Mouse (Mus musculus): Measurements from ENCODE around the gene Trp53bp1. TPM values are rescaled to one million over a fixed set of nuclear protein-coding genes. Genes with fewer than 3 reads are reported as not detected.
A peak's percentile ranks its signal among the peaks of the same experiment; 100 is the strongest.

Gene Trp53bp1
- polyA plus RNA-seq, 1 experiment, result 13.3 TPM

GRCm38 (mm10) chr2:121169902-121170301 lies 101.3 kb downstream of the Trp53bp1 start:
- peak overlapping the region; percentile 95 for H3K4me3 ChIP-seq (ENCODE audit: insufficient read depth, poor library complexity, severe bottlenecking)
- TF ChIP-seq CTCF (IDR thresholded peaks at IDR 0.05; ENCODE audit: control insufficient read depth, insufficient read depth, insufficient read length), result no peak
- peaks cover 33% of the 10 kb centered on the region for H3K36me3 ChIP-seq (ENCODE audit: control insufficient read depth, insufficient read depth)
- H3K79me2 ChIP-seq (ENCODE audit: control insufficient read depth, insufficient read depth), result peaks cover 46% of the 10 kb centered on the region
- H3ac ChIP-seq (ENCODE audit: control insufficient read depth, insufficient read length, low read depth), result peak overlapping the region; percentile 3
- no peaks in the 10 kb centered on the region for H3K27me3 ChIP-seq (ENCODE audit: control insufficient read depth, insufficient read depth, insufficient read length)
- H3K79me3 ChIP-seq (ENCODE audit: low read depth), result peaks cover 27% of the 10 kb centered on the region

- Histone ChIP-seq H3K27me3 (ENCODE audit: control insufficient read depth, insufficient read depth, insufficient read length) (no peaks in the 10 kb centered on the region), H3K36me3 (ENCODE audit: control insufficient read depth, insufficient read depth) (peaks cover 26% of the 10 kb centered on the region), H3K79me3 (ENCODE audit: low read depth) (peaks cover 25% of the 10 kb centered on the region), H3ac (ENCODE audit: control insufficient read depth, insufficient read length, low read depth) (no peak overlapping the region), H3K4me3 (ENCODE audit: insufficient read depth, poor library complexity, severe bottlenecking) (peak overlapping the region; percentile 95), H3K79me2 (ENCODE audit: control insufficient read depth, insufficient read depth) (peaks cover 46% of the 10 kb centered on the region)
- TF ChIP-seq MYOG (IDR thresholded peaks at IDR 0.05; ENCODE audit: control insufficient read depth, extremely low read depth, insufficient read length) (no peak), MAX (IDR thresholded peaks at IDR 0.05) (no peak), CTCF (IDR thresholded peaks at IDR 0.05; ENCODE audit: control insufficient read depth, insufficient read depth, insufficient read length) (no peak), FOSL1 (IDR thresholded peaks at IDR 0.05; ENCODE audit: insufficient read depth, low read length, poor library complexity, severe bottlenecking) (no peak), MYOD1 (IDR thresholded peaks at IDR 0.05; ENCODE audit: control insufficient read depth, insufficient read length, low read depth) (no peak), CEBPB (IDR thresholded peaks at IDR 0.05; ENCODE audit: low read depth) (no peak), USF1 (IDR thresholded peaks at IDR 0.05; ENCODE audit: low read depth) (no peak)
Observed at GRCm38 (mm10) chr2:121169173-121169572, 102.0 kb downstream of the Trp53bp1 start.

GRCm38 (mm10) chr2:121153100-121153499 lies 118.1 kb downstream of the Trp53bp1 start:
- Histone ChIP-seq H3K36me3 (ENCODE audit: control insufficient read depth, insufficient read depth) (no peaks in the 10 kb centered on the region), H3K4me3 (ENCODE audit: insufficient read depth, poor library complexity, severe bottlenecking) (no peak overlapping the region), H3ac (ENCODE audit: control insufficient read depth, insufficient read length, low read depth) (no peak overlapping the region), H3K79me2 (ENCODE audit: control insufficient read depth, insufficient read depth) (no peaks in the 10 kb centered on the region), H3K79me3 (ENCODE audit: low read depth) (no peaks in the 10 kb centered on the region), H3K27me3 (ENCODE audit: control insufficient read depth, insufficient read depth, insufficient read length) (no peaks in the 10 kb centered on the region)
- TF ChIP-seq CTCF (IDR thresholded peaks at IDR 0.05; ENCODE audit: control insufficient read depth, insufficient read depth, insufficient read length) (no peak), MYOD1 (IDR thresholded peaks at IDR 0.05; ENCODE audit: control insufficient read depth, insufficient read length, low read depth) (no peak), MYOG (IDR thresholded peaks at IDR 0.05; ENCODE audit: control insufficient read depth, extremely low read depth, insufficient read length) (no peak), USF1 (IDR thresholded peaks at IDR 0.05; ENCODE audit: low read depth) (no peak), MAX (IDR thresholded peaks at IDR 0.05) (no peak), FOSL1 (IDR thresholded peaks at IDR 0.05; ENCODE audit: insufficient read depth, low read length, poor library complexity, severe bottlenecking) (no peak), CEBPB (IDR thresholded peaks at IDR 0.05; ENCODE audit: low read depth) (no peak)

- Histone ChIP-seq H3K79me2 (ENCODE audit: control insufficient read depth, insufficient read depth) (no peaks in the 10 kb centered on the region), H3K27me3 (ENCODE audit: control insufficient read depth, insufficient read depth, insufficient read length) (no peaks in the 10 kb centered on the region), H3K4me3 (ENCODE audit: insufficient read depth, poor library complexity, severe bottlenecking) (no peak overlapping the region), H3K36me3 (ENCODE audit: control insufficient read depth, insufficient read depth) (no peaks in the 10 kb centered on the region), H3K79me3 (ENCODE audit: low read depth) (no peaks in the 10 kb centered on the region), H3ac (ENCODE audit: control insufficient read depth, insufficient read length, low read depth) (no peak overlapping the region)
- TF ChIP-seq MAX (IDR thresholded peaks at IDR 0.05) (no peak), CEBPB (IDR thresholded peaks at IDR 0.05; ENCODE audit: low read depth) (no peak), MYOD1 (IDR thresholded peaks at IDR 0.05; ENCODE audit: control insufficient read depth, insufficient read length, low read depth) (no peak), CTCF (IDR thresholded peaks at IDR 0.05; ENCODE audit: control insufficient read depth, insufficient read depth, insufficient read length) (no peak), FOSL1 (IDR thresholded peaks at IDR 0.05; ENCODE audit: insufficient read depth, low read length, poor library complexity, severe bottlenecking) (no peak), USF1 (IDR thresholded peaks at IDR 0.05; ENCODE audit: low read depth) (no peak), MYOG (IDR thresholded peaks at IDR 0.05; ENCODE audit: control insufficient read depth, extremely low read depth, insufficient read length) (no peak)
Observed at GRCm38 (mm10) chr2:121149679-121150078, 121.5 kb downstream of the Trp53bp1 start.

Other genes with a start within 250 kb of the Trp53bp1 start
- not detected for gene Epb42, start 234.3 kb downstream of the Trp53bp1 start, polyA plus RNA-seq (2012; fragmentation: generic; extraction: Trizol)
- gene Tgm5, start 185.6 kb downstream of the Trp53bp1 start, polyA plus RNA-seq (2012; fragmentation: generic; extraction: Trizol), result 0.13 TPM
- gene Tgm7, start 161.6 kb downstream of the Trp53bp1 start, polyA plus RNA-seq (2012; fragmentation: generic; extraction: Trizol), result not detected
- 1.6 TPM for gene Adal, start 131.0 kb downstream of the Trp53bp1 start, polyA plus RNA-seq (2012; fragmentation: generic; extraction: Trizol)
- 3.6 TPM for gene Lcmt2, start 130.8 kb downstream of the Trp53bp1 start, polyA plus RNA-seq (2012; fragmentation: generic; extraction: Trizol)
- 16.7 TPM for gene Tubgcp4, start 100.8 kb downstream of the Trp53bp1 start, polyA plus RNA-seq (2012; fragmentation: generic; extraction: Trizol)
- gene Zscan29, start 100.3 kb downstream of the Trp53bp1 start, polyA plus RNA-seq (2012; fragmentation: generic; extraction: Trizol), result 3.1 TPM
- gene Map1a, start 18.2 kb upstream of the Trp53bp1 start, polyA plus RNA-seq (2012; fragmentation: generic; extraction: Trizol), result 23.9 TPM
- 5.8 TPM for gene Ppip5k1, start 84.0 kb upstream of the Trp53bp1 start, polyA plus RNA-seq (2012; fragmentation: generic; extraction: Trizol)
- gene Ckmt1, start 86.3 kb upstream of the Trp53bp1 start, polyA plus RNA-seq (2012; fragmentation: generic; extraction: Trizol), result 0.23 TPM
- gene Strc, start 115.8 kb upstream of the Trp53bp1 start, polyA plus RNA-seq (2012; fragmentation: generic; extraction: Trizol), result not detected
- gene Pdia3, start 142.4 kb upstream of the Trp53bp1 start, polyA plus RNA-seq (2012; fragmentation: generic; extraction: Trizol), result 214 TPM
- 0.92 TPM for gene Catsper2, start 142.4 kb upstream of the Trp53bp1 start, polyA plus RNA-seq (2012; fragmentation: generic; extraction: Trizol)
- gene Ell3, start 172.9 kb upstream of the Trp53bp1 start, polyA plus RNA-seq (2012; fragmentation: generic; extraction: Trizol), result 0.16 TPM
- 714 TPM for gene Serf2, start 177.8 kb upstream of the Trp53bp1 start, polyA plus RNA-seq (2012; fragmentation: generic; extraction: Trizol)
- 11.8 TPM for gene Hypk, start 181.9 kb upstream of the Trp53bp1 start, polyA plus RNA-seq (2012; fragmentation: generic; extraction: Trizol)
- gene Serinc4, start 185.4 kb upstream of the Trp53bp1 start, polyA plus RNA-seq (2012; fragmentation: generic; extraction: Trizol), result 0.20 TPM
- 8.8 TPM for gene Mfap1b, start 202.7 kb upstream of the Trp53bp1 start, polyA plus RNA-seq (2012; fragmentation: generic; extraction: Trizol)
- gene Mfap1a, start 235.3 kb upstream of the Trp53bp1 start, polyA plus RNA-seq (2012; fragmentation: generic; extraction: Trizol), result 6.3 TPM
- gene Wdr76, start 235.3 kb upstream of the Trp53bp1 start, polyA plus RNA-seq (2012; fragmentation: generic; extraction: Trizol), result 4.8 TPM

Data from C2C12 (cell line).